Mouse (Mus musculus): ENCODE results near the gene Ctnnbip1.

GRCm38 (mm10) chr4:149587596-149588168, 69.6 kb downstream of the Ctnnbip1 start:
- TF ChIP-seq CTCF (IDR thresholded peaks at IDR 0.05; ENCODE audit: low read depth, low read length) (no peak), POLR2A (IDR thresholded peaks at IDR 0.05; ENCODE audit: extremely low read depth, insufficient read depth, low read length) (no peak)

Measured in liver, adult 2 months (tissue).